Mouse (Mus musculus): ENCODE results near the gene Defb30.

GRCm38 (mm10) chr14:62991271-62991670, 58.5 kb downstream of the Defb30 start:
- TF ChIP-seq CTCF (IDR thresholded peaks at IDR 0.05; ENCODE audit: insufficient read depth, low read length) (no peak), POLR2A (IDR thresholded peaks at IDR 0.05; ENCODE audit: borderline replicate concordance, extremely low read depth, low read depth, low read length) (no peak)

All from lung, adult 2 months (tissue).